Mouse (Mus musculus): ENCODE data around the gene Scn3b.

Scn3b gene

DNA sequence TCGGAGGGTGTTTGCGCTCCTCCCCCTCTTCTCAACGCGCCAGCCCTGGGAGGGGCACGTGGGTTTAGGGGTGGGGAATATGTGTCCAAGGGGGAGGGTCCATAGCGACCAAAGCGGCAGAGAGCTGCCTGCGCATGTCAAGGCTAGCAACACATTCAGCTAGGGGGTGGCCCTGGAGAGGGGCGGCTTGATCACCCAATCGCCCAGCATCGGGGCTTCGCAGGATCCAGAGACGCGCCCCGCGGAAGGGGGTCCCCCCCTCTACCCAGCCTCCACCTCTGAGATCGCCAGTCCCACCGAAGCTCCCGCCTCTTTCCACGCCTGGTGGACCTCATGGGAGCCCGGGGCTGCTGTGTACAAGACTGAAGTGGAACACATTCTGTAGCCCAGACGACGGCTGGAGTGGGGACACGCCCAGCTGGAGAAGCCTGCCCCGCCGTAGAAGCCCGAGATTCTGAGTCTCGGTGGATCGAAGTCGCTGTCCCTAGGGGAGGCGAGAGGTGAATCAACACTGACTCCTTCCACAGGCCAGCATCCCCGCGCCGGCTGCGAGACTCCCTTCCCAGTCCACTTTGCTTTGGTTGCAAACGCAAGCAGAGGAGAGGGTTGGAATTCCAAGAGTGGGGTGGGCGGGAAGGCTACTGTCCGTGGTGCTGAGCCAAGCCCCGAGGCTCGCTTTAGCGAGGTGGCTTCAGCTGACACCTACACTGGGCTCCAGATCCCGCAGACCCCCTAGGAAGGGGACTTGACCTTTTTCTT, at the start of gene Scn3b:
Gene Scn3b, plus strand, starts transcription at position 115 of the 759 bp plus-strand sequence.
- no peak for DNase-seq

DNA sequence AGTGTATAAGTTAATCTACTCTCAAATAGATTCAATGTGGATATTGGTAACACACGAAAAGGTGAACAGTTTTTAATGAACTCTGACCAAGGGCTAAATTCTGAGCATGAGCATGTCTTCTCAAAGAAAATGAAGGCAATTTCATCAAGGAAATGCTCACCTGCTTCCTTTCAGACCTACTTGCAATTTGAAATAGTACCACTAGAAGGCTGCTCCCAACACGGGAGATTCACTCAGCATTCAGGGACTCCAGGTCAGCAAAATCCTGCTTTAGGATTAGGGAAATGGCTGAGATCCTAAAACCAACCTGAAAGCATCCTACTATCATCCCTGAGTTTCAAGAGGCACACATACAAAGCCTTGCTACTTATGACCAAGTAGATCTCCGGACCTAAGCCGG, 44.7 kb upstream of the Scn3b start:
- DNase-seq = peak; percentile 5

DNA sequence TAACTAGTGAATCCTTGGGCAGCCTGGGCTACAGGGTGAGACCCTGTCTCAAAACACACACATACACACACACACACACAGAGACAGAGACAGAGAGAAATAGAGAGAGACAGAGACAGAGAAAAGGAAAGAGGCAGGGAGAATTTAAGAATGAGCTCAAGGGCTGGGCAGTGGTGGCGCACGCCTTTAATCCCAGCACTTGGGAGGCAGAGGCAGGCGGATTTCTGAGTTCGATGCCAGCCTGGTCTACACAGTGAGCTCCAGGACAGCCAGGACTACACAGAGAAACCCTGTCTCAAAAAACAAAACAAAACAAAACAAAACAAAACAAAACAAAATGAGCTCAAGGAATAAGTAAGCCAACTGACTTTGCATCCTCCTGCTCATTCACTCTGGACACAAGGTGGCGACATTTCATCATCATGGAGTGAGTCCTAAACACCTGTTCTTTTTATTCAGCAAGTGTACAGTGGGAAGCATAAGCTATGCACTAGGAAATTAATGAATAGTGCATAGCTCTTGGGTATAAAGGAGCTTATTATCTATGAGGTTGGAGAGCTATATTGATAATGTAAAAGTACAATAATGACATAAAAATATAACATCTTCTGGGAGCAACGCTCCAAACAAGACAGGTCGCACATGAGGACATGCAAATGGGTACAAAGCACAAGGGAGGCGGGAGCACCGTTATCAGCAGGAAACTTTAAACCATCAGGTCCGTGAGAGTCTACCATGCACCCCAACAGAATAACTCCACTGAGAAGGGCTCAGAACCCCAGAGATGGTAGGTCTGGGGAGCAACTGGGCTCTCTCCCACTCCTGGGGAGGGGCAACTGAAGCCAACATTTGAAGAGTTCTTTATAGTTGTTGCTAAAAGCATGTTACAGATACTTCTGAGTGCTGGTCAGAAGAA, 40.9 kb upstream of the Scn3b start:
- peak; percentile 52 for DNase-seq

DNA sequence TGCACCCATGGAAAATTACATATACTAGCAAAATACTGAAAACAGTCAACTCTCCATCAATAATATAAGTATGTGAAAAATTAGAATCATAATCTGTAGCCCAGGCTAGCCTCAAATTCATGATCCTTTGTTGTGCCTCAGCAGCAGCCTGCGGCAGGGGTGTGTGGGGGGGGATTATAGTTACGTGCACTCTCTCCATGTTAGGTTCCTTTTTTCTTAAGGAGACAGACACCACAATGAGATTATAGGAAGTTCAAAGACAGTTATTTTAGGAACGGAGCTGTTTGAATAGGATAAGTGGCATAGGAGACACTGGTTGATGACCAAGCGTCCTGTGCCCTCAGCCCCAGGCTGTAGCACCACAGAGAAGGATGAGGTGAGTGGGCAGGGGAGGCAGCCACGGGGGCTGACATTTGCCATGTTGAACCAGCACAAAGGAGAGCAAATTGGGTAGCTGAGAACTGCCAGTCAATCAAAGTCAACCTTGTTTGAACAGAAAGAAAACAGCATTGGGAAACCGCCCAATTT, 40.1 kb upstream of the Scn3b start:
- DNase-seq = no peak

DNA sequence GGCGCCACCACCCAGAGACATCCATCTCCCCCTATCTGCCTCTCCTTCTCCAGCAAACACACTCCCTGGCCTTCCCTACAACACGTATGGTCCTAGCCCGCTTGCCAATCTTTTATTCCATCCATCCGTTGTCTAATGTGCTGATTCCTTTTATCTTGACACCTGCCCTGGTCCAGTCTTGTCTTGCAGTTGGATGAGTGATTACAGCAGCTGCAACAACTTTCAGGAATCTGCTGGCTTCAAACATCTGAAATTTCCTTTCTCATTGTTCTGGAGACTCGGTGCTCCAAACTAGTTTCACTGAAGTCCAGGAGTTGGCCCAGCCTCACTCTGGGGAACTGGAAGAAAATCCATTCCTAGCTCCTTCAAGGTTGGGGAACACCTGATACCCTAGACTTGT, 39.5 kb upstream of the Scn3b start:
- no peak for DNase-seq

DNA sequence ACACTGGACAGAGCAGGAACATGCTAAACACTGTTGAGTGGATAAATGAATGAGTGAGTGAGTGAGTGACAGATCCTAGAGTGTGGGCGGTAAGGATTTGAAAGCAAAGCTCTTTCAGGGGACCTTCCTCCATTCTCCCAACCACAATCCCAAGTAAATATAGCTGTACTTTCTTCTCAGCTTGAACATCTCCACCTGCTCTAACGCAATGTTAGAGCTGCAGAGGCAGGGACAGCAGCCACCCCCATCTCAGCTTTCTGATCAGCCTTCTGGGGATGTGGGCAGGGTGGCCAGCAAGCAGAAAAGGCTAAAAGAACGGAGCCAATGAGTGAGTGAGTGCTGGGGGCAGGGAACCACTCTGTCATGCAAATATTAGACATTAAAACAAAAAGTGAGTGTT, 38.0 kb upstream of the Scn3b start:
- DNase-seq = no peak

DNA sequence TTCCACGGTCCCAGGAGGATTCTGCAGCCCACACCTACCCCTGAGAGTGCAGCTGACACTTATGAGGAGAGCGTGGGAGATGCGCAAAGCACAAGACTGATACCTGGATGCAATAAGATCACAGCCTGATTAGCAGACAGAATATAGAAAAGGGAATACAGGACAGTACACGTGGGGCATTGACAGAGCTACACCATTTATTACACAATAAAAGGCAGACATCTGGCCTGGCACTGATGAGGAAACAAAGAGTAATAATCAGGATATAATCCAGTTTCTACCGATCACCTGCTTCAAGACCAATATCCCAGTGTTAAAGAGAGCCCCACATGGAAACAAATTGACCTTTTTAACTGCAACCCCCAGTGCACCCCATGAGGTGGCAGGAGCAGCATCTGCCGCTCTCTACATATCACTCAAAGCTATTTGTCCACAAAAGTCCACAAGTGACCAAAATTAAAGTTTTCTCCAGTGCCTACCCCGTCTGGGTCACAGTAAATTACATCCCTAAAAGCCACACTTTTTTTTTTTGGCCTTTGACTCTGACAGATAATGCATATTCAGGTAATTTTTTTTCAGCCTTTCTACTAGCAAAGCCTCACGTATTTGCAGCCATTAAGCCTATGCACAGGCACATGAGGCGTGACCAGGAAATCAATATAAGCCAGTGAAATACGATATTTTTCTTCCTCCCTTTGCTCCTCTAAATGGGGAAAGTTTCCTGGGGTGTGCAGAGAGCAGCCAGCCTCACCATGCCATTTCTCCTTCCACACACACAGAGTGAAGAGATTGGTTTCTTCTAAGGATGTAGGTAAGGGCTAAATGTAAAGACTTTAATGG, 34.6 kb upstream of the Scn3b start:
- DNase-seq = no peak

DNA sequence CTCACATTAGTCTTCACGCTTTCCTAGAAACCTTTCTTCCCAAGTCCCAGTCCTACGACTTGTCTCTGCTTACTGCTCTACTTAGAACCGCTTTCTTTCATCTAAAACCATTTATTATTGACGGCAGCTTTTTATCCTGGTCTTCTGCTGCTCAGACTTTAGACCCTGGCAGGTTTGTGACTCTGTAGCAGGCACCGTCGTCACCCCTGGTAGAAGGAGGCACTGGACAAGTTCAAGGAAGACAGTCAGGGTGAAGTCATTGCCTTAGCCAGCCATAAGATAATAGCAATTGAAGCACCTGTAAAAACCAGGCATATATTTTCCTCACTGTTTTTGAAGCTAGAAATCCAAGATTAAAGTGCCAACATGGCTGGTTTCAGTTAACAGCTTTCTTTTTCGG, 33.8 kb upstream of the Scn3b start:
- DNase-seq = no peak

DNA sequence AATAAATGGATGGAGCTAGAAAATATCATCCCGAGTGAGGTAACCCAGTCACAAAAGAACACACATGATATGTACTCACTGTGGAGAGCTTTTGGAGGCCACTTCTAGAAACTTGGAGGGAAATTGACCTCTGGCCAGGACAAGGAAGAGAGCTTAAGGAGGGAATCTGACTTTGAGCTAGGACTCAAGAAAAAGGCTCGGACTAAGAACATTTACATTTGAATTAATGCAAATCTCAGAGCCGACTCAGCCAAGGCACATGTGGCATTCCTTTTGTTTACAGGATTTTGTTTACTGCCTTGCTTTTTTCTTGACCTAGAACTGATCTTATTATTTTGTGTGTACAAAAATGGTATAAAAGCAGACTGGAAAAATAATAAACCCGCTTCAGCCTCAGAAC, 29.3 kb upstream of the Scn3b start:
- no peak for DNase-seq

DNA sequence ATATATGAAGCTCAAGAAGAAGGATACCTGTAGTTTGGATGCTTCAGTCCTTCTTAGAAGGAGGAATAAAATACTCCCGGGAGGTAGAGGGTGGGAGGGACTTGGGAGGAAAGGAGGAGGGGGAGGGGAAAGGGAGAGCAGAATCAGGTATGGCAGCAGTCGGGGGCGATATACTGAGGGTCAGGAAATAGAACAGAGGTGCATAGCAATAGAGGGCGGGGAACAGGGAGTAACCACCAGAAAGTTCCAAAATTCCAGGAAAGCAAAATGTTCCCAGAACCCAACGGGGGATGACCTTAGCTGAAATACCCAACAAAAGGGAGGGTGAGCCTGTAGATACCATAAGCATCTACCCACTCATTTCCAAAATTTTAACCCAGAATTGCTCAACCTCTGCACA, 28.7 kb upstream of the Scn3b start:
- DNase-seq = no peak

DNA sequence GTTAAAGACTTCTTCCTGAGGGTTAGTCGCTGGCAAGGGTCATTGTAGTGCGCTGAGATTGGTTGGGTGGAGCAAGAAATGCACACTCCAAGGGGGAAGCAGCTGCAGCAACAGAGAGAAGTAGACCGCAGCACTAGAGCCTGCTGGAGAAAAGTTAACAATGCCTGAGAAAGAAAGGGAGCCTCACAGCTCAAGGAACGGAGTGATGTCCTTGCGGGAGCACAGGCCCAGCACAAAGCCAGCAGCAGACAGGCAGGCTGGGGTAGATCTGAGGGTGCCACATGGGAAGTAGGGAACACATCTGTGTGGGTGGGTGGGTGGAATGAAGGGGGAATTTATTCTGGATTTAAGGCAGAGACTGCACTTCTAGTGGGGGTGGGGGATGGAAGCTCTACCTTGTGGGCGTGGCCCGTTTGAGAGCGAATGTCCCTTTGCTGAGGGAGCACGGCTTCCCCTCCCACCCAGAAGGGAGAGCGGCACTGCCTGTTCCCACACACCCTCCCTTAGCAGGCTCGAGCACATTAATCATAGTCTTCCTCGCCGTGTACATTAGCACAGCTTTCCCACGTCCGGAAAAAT, 27.7 kb upstream of the Scn3b start:
- DNase-seq = no peak

DNA sequence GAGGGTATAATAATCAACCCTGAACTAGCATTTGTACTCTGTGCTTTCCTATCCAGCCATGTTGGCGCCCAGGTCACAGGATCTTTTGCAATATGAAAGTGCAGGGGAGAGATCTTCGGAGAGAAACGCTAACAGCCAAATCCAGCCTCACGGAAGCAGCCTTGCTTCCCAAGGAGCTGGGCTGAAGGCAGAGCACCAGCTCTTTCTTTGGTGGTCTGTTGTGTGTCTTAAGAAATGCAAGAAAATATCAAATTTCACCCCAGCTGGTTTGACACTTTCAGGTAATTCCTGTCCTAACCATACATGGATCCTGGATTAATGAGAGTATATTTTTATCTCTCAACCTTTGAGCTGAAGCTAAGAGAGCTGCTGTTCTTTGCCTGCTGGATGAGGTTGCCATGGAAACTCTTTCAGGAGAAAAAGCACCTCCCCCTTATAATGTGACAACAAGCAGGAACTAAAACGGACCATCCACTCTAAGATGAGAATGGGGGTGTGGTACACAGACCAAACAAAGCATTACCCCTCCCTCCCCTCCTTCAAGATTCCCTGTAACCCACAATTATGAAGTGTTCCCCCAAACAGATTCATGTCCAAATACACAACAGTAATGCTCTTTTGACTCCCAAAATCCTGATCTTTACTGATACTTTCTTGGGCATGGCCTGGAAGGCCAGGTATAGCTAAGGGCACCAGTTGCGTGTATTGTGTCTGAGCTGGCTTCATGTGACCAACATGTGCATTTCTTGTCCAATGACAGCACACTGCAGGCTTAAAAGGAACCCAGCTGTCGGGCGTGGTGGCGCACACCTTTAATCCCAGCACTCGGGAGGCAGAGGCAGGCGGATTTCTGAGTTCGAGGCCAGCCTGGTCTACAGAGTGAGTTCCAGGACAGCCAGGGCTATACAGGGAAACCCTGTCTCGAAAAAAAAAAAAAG, 26.8 kb upstream of the Scn3b start:
- DNase-seq = no peak

DNA sequence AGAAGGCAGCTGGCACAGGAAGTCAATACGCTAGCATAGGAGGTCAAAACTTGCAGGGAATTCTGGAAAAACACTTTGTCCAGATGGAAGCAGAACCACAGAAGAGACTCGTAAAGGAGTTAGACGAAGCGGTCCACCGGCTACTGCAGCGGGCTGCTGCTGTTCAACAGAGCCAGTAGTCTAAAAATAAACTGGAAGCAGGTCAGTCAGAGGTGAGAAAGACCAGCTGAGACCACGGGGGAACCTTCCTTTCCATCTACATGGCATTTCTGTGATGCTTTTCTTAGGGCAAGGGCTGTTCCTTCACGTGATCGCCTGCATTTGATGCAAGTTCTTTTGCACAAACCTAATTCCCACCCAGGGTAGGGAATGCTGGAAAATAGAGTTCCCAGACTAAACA, 23.6 kb upstream of the Scn3b start:
- DNase-seq = no peak

DNA sequence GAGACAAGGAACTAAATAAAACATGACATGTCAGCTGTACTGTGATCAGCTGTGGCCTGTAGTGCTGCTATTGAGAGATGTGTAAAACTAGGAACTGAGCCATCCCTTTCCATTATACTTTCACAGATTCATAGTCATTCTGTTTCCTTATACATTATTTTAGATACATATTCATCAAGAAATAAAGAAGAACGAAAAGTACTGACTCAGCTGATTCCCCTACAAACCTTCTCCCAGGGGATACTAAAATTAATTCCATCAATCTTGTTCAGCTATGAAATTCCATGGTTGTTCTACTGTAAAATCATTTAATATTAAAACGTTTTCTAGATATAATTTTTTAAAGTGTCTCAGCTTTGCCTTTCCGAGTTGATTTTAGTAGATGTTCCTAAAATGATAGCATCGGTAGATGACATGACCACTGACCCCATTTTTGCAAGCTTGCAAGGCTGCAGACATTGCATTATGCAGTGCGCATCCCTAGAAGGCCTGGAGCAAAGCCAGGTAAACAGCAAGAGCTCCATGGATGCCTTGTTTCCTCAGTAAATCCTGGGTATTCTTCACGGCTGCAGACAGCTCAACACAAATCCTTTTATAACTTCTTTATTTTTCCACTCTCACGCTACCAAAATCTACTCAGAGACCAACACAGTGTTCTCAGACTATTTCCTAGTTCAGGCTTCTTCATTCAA, 22.9 kb upstream of the Scn3b start:
- no peak for DNase-seq

DNA sequence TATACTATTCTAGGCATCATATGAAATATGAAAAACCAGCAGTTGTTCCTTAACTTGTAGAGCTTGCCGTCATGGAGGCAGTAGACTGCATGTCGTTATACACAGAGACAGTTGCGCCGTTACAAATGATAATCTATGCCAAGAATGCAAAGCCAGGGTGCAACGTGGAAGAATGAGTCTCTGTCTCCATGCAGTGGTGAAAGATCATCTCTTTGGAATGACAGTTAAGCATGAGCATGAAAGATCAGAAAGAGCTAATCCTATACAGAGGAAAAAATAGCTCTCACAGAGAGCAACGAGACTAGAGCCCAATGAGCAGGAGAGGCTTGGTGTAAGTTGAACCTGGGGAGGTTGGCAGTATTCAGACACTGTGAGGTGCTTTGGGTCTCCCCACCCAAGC, 22.3 kb upstream of the Scn3b start:
- DNase-seq = no peak

DNA sequence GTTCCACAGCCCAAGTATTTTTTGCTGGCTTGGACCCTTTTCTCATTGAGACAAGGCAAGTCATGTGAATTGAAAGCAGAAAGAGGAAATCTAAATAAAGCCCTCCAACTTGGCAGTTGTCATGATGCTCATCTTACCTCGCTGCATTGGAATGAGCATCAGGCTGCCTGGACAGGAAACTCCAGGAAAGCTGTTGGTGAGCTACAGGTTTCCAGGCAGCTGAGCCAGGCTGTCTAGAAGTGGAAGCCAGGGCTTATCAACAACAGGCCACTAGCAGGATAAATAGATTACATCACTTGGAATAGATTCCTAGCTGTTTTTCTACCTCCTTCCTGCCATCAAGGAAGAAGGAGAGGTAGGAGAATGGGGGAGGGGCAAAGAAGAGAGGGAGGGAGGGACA, 19.9 kb upstream of the Scn3b start:
- no peak for DNase-seq

DNA sequence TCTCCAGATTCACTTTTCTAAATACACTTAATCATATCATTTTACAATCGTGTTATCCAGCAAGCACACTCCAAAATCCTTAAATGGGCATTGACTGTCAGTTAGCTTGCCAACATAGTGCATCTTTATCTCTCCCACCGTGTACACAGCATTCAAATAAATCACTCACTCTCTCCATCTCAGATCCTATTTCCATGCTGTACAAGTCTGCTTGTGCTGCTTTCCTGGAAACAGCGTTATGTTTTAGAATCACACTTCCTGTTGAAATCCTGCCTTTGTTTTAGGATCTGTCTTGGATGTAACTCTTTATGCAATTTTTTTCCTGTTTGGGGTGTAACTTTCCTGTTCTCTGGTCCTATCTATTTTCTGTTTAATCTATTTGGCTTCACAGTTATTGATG, 16.6 kb upstream of the Scn3b start:
- no peak for DNase-seq

DNA sequence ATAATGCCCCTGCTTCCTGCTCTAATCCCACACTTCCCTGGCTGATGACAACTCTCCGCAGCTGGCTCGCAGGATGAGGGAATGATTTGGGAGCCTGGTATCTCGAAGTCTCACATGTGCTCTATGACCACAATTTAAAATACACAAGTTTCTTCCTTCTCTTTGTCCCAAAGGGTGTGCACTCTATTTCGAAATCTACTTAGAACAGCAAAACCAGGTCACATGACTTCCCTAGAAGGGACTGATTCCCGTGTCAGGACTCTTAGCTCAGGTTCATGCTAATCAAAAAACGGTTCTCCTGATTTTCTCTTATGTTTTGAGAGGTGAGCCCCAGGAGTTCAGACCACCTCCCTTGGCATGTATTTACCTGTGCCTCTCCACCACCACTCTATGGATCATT, 5.1 kb upstream of the Scn3b start:
- no peak for DNase-seq

DNA sequence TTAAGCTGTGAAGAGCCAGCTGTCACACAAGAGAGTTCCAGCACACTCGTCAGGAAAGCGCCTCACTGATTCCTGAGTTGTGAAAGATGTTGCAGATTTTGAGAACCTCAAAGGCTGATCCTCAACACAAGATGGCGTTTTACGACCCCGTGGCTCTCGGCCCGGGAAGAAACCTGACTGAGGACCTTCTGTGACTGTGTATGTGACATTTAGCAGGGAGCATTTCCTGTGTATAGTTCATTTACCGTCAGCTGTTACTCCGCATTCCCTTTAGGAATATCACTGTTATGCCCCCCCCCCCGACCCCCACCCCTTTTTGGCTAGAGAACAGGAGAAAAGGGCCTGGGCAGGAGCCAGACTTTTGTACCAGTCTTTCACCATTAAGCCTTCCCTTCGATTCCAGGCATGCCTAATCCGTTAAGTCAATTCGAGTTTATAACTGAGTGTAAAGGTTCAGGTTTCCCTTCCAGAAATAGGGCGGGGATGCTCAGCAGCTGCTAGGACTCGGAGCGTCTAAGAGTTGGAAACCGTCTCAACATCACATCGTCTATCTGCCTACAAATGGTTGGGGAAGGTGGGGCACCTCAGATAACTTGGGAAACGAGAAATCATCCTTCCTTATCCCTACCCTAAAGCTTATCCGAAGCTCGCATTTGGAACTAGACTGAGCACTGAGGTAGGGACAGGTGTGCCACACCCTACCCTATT, 823 bp upstream of the Scn3b start:
- DNase-seq = no peak

DNA sequence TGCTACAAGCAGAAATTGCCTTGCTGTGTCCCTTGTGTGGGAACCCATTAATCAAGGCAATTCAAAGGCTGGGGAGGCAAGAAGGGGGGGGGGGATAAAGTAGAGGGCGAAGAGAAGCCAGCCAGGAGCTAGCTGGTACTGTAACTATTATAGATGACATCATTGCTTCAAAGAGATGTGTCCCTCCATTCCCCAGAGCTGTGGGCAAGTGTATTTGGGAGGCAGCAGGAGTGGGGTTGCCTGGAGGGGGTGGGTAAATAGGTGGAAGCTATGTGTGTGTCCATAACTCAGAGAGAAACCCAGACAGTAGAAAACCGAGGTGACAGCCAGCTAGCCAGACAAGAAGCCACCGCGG, 292 bp upstream of the Scn3b start:
- no peak for DNase-seq

Measured in cerebellum, adult 8-10 months (tissue).